Mouse (Mus musculus) common myeloid progenitor, adult 5-6 weeks (primary cell): ENCODE measurements around the gene Pigx. TPM values are rescaled to one million over a fixed set of nuclear protein-coding genes. Genes with fewer than 3 reads are reported as not detected.
"Not testable (repeated sequence)": the region's sequence is repeated elsewhere in the genome, so short reads cannot be mapped to it uniquely, and the experiment has no call there.

Experiments used
- ATAC-seq: replicated peaks from 2 replicates; pipeline ENCODE4 v1.8.0; 2016; ENCODE audit warnings: low read depth, mild to moderate bottlenecking, moderate TSS enrichment, inconsistent platforms; ENCODE audit not compliant: poor library complexity, severe bottlenecking
- total RNA-seq: library from RNA; stranded (forward); fragments of 200-1000, 187-1606 nt; gene quantifications from 2 replicates; pipeline ENCODE4 v1.2.3, GENCODE M21; 2017

Gene Pigx
- total RNA-seq, 1 experiment from 2014 or later = 61.7 TPM

DNA sequence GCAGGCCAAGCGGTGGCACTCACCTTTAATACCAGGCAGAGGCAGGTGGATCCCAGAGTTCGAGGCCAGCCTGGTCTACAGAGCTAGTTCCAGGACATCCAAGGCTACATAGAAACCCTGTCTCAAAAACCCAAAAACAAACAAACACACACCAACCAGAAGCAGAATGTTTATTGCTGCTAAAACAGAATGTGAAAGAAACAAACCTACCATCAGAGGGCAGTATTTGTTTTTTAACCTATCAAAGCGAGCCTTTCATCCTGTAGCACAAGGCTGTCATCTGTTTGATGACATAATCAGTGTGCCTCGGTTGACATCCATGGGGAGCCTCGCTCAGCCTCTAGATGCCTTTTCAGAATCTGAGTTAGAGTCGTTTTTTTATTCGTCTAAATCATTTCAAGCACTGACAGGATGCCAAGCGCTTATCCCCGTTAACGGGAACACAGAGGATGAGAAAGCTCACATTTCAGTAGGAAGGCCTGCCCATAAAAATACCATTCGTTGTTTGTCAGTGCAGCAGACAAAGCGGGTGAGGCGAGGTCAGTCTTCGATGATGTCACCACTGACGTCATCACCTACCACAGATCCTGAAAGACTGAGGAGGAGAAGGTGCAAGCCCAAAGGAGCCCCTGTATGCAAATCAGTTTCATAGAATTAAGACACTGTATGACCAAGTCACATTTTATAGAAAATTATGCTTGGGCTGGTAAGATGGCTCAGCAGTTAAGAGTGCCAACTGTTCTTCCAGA, 11.6 kb upstream of the Pigx start:
- ATAC-seq = no peak

DNA sequence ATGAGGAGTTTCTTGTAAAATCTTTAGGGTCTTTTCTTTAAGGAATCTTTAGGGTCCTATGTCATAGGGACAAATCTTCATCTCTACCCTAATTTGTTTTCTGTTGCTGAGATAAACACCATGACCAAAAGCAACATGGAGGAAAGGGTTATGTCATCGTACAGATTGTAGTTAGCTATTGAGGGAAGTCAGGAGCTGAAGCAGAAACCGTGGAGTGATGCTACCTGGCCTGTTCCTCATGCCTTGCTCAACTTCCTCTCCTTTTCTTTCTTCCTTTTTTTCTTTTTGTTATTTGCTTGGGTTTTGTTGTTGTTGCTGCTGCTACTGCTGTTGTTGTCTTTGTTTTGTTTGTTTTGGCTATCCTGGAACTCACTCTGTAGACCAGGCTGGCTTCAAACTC, 9.0 kb upstream of the Pigx start:
- ATAC-seq = no peak

DNA sequence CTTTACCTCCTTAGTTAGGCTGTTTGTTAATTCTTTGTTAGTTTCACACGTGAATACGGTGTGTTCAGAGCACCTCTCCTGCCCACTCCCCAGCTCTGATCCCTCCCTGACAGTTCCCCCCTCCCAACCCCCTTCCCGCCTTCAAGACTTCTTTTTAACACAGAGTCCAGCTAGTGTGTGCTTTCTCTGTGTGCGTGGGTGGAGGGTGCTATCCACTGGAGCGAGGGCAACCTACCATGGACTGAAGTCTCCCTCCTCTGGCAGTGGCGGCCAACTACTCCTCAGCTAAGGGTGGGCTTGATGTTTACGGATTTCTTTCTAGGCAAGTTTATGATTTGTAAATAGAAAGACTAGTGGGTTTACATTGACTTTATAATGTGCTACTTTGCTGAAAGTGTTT, 8.6 kb upstream of the Pigx start:
- ATAC-seq = peak; percentile 64

DNA sequence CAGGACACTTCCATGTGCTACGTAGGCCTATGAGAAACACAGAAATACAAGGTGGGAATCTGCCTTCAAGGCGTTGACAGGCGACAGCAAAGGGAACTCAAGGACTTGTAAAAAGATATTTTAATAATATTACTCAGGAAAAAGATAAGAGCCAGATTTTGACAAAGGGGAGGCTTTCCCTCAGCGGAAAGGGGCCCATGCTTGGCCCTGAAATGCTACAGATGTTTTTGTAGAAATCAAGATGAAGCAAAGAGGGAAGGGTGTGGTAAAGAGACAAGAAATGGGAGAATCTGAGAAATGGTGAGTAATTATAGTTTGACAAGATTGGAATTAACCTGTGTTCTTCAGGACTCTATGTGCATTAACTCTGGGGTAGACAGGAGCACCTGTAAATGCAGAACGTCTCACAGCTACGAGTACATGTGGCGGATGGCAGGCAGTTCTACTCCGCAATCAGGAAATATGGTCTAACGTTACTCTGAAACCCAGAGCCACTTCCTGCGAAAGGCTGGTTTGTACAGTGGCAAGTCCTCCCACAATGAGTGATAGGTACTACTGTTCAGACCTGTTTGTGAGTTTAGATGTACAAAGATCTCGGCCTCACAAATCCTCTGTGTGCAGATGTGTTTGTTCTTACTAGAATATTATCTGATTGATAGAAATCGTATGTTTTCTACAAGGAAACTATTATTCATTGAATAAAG, 8.0 kb upstream of the Pigx start:
- peak; percentile 70 for ATAC-seq

DNA sequence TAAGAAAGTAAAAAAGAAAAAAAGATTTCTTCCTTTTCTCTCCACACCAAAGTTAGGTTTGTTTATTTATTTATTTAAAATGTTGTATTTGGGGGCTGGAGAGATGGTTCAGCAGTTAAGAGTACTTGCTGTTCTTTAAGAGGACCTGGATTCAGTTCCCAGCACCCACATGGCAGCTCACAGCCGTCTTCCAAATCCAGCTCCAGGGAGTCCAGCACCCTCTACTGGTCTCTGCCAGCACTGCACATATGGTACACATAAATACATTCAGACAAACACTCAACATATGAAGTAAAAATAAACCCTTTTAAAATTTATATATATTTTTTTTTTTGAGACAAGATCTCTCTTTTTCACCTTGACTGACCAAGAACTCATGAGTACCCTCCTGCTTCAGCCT, 6.2 kb upstream of the Pigx start:
- no peak for ATAC-seq

DNA sequence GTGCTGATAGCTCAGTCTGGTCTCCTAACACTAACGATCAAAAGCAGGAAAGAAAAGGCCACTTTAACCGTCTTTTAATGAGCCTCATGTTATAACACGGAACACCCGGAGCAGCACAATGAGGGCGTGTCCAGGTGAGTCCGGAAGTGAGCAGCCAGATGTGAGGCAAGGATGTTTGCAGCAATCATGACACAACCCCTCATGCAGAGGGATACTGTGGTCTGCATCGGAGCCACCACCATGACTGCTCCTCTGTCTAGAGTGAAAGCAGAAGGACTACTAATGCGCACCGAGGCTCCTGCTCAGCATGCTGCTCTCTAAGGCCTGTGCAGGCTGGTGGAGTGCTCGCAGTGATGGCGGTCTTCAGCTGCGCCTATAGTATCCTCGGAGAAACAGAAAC, 2.8 kb upstream of the Pigx start:
- ATAC-seq = no peak

DNA sequence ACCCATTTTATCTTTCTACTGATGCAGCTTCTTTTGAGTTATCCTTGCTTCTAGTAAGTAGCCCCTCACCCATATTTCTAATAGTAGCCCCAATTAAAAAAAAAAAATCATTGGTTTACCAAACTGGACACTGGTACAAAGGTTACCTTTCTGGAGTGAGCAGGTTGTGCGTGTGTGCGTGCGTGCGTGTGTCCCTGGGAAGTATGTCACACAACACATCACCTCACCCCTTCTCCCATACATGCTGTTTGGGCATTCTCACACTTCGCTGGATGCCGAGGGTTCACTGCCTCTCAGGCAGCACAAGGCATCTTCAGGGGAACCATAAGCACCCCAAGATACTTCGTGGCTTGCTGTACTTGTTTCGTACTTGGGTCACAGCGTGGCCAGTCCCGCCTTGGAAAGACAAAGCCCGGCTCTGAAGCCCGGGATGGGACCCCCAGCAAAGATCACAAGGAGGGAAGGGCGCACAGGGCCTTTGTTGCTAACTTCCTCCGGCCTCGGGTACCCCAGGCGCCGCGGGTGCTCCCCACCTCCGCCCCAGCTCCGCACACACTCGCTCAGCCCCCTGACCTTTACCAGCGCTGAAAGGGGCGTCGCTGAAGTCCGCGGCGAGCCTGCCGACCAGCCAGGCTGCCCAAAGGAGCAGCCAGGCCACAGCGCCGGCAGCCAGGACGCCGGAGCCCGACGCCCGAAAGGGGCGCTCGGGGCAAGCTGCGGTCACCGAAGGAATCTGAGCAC, 473 bp downstream of the Pigx start:
- ATAC-seq = peak; percentile 52

DNA sequence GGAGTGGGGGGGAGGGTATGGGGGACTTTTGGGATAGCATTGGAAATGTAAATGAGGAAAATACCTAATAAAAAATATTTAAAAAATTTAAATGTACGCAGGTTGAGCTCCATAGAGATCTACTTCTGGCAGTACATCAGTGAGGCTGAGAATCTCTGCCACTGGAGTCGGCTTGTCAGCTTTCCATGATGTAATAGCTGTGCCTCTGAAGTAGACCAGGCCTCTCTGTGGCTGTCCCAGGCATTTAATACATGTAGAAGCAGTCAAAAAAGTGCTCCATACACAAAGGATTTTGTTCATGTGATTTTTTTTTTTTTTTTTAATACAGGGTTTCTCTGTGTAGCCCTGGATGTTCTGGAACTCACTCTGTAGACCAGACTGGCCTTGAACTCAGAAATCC, 1.8 kb downstream of the Pigx start:
- not testable (repeated sequence) for ATAC-seq

DNA sequence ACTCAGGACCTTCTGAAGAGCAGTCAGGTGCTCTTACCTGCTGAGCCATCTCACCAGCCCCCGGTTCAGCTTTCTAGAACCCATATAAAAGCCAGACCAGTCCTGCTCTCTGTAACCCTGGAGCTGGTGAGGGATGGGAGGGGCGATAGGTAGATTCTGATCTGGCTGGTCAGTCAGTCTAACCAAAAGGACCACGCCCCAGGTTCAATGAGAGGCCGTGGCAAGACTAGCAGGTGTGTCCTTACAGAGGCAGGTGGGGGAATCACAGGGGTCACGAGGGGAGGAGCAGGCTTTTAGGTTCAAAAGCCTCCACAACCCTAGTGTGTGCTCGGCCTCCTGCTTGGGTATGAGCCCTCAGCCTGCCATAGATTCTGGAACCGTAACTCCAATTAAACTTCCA, 8.1 kb downstream of the Pigx start:
- no peak for ATAC-seq

DNA sequence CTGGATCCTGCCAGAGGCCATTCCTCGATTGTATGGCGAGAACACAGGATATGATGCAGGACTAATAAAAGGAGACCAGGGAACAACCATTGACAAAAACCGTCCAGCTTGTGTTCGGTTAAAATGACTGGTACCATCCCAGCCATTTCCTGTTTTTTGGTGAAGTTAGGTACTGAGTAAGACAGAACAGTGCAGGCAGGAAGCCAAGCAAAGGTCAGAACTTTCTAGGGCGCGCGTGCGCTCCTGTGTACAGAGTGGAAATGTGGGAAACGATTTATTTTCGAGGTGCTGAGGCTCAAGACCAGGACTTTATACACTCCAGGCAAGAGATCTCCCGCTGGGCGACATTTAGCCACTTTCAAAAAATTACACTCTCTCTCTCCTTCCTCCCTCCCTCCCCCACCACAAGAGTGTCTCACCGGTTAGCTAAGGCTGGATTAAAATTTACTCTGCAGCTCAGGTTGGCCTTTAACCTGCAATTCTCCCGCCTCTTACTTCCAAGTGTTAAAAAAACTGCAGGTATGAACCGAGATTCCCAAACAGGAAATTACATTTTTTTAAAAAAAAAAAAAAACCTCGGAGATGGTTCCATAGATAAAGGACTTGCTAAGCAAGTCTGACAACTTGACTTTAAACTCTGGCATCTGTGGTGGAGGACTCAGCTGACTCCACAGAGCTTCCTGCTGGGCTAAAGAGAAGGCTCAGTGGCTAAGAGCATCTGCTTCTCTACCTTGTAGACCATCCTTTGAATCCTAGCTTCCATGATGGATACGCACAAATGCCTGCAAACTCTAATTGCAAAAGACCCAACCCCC, 11.7 kb downstream of the Pigx start:
- peak; percentile 62 for ATAC-seq

DNA sequence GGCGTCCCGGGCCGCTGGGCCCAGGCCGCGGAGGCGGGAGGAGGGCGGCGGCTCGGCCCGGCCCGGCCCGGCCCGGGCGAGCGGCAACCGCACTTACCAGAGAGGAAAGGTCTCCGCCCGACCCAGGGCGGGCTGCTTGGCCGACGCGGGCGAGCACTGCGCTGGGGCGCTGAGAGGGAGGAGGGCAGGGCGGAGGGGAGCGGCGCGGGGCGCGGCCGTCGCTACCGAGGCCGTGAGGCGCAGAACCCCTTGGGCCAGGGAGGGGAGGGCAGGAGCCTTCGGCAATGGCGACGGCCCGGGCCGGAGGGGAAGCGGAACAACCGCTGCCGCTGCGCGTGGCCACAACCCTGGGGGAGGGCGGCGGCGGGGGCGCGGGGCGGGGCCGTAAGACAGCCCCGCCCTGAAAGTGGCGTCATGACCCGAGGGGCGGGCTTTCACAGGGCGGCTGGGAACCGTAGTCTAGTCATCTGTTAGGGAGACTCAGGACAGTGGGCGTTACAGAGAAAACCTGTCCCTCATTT, 20.5 kb downstream of the Pigx start, which contains the start of gene Pak2:
TSS of gene Pak2 (minus strand) at position 352 of the 521 bp plus-strand sequence.
- peak; percentile 91 for ATAC-seq

DNA sequence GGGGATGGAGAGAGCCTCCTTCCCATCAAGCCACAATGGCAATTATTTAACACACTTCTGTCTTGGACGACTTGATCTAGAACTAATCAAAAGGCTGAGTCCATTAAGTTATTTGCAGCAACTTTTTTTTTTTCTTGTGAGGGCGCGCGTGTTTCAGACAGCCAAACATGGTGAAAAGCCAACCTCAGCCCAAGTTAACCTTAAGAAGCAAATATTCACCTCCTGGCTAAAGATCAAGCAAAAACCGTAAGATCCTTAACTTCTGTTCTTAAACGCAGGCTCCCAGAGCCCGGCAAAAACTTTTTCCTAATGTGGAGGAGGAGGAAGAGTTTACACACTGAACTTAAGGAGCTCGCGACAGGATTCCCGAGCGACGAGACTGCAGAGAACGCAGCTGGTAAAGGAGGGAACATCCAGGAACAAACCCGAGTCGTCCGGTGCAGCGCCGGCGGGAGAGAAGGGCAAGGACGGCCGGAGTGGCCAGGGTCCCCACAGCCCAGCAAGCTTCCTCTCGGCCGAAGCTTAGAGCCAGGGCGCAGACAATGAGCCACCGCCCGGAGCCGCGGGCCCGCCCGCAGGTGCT, 21.0 kb downstream of the Pigx start:
- peak; percentile 7; the same call in 1 of the 2 replicates for ATAC-seq

DNA sequence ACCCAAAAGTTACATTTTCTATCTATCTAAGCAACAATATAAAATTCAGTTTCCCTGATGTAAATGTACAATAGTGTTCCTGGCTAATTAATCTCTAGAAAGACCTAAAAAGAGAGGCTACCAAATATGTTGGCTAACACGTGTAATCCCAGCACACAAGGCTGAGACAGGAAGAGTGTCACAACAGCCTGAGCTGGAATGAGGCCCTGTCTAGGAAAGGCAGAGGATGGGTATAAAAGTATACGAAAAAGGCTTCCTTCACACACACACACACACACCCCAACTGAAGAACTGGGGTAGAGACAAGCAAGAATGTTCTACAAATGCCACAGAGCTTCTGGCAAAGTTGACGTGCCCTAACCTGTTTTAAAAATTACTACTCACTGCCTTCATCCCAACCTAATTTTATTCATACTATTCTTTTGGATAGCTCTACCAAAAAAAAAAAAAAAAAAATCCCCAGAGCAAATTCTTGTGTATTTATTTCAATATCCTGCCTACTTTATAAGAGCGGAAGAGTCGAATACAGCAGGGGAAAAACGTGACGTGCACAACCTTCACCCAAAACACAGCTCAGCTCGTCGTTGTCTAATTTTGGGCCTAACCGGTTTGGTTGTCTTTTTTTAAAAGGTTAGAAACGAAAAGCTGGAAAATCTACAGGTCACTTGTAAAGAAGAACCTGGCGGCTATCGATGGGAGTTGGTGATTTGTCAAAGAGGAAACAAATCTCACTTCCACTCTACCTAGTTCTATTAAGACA, 21.7 kb downstream of the Pigx start:
- ATAC-seq = no peak

DNA sequence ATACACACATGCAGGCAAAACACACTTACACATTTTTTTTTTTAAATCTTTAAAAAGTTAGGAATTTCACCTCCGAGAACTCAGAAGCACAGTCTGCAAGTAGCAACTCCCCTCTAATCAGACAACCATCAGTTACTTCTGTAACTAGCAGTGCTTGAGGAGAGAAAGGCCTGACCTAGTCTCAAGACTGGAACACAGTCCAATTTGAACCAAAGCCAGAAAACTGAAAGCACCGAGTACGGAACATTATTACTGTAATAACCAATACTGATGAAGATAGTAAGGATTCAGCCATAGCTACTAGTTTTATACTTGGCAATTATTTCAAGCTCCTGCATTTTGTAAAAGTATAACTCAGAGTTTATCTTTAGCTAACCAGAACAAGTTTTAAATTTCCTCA, 23.1 kb downstream of the Pigx start:
- no peak for ATAC-seq

DNA sequence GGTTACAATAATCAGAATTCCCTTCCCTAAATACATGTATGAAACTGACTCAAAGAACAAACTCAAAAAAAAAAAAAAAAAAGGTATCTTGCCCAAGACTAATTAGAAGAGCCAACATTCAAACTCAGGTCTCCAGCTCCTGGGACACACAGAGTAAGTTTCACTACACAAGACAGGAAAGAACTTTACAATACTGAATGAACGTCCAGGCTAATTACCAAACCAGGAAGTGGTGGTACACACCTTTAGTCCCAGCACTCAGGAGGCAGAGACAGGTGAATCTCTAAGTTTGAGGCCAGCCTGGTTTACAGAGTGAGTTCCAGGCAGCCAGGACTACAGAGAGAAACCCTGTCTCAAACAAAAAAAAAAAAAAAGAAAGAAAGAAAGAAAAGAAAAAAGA, 23.8 kb downstream of the Pigx start:
- ATAC-seq = no peak

DNA sequence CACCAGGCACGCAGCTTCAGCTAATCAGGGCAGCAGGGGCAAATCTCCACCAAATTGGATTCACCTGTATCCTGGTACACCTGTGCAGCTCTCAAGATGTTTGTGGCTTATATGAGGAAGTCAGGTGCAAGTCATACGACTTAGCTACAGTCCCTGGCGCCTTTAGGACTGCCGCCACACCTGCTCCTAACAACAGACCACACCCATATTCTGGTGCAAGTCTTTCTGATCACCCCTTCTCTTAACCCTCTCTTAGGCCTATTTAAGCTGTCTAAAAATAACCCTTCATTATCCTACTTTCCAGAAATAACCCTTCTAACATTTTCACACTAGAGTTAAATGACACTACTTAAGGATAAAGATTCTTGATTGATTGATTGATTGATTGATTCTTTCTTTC, 29.5 kb downstream of the Pigx start:
- not testable (repeated sequence) for ATAC-seq

DNA sequence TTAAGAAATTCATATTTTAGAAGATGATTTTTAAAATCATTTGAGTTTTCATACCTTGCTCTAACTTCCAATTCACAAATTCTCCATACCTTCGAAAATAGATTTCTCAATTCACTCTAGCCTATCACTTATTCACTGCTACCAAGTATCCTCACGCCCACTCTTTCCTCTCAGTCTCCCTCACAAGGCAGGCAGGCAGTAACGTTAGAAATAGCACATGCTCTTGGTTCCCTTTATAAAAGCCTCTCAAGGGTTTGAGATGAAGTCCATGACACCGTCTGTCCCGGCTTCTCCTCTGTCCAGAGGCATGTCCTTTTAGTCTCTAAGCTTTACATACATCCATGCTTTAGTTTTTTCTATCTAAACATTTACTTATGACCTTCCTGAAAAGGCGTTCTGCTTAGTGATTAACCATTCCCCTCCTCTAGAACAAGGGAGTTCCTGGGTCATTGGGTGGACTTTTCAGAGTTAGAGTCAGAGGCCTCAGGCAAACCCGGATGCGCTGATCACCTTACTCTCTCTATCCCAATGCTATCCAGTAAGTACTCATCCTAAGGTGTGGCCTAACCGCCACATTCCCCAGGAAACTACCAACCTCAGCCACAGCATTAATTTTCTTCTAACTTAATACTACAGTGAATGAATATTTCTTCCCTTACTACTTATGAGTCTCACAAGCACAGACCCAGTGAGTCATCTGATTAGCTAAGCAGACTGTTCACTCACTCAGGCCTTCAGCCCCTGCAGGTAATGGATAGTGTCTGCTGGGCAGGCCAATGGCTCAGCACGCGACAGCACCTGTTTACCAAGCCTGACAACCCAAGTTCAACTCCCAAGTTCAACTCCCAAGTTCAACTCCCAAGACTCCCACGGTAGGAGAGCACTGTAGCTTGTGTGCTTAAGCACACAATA, 30.9 kb downstream of the Pigx start:
- ATAC-seq = no peak

DNA sequence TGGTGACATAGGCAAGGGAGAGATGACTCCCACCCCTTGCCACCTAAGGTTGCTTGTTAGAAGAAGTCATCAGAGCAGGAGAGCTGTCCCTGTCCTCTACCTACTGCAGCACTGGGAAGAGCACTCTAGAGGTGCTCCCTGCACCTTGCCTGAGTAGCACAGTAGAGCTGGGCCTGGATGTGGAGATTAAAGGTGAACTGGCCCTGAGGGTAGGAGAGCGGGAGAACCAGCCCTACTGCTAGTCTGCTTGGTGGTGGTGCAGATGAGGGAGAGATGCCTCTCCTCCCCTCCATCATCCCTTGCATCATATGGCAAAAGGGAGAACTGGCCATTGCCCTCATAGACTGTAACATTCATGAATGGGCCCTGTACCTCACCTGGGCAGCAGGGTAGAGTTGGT, 32.6 kb downstream of the Pigx start:
- ATAC-seq = no peak
